Mouse (Mus musculus) hematopoietic stem cell, adult 5-6 weeks (primary cell): Measurements from ENCODE around the gene Kif5a. TPM values are rescaled to one million over a fixed set of nuclear protein-coding genes. Genes with fewer than 3 reads are reported as not detected.
A peak's percentile ranks its signal among the peaks of the same experiment; 100 is the strongest.
"Not testable (repeated sequence)": the region's sequence is repeated elsewhere in the genome, so short reads cannot be mapped to it uniquely, and the experiment has no call there.

Experiments used
- ATAC-seq, 2 experiments: fragments of 125-278 bp in 1 of 2; replicated peaks in 1 of 2; 2 replicates each; pipeline ENCODE4 v1.8.0; 2016 to 2017; ENCODE audit warnings: inconsistent platforms in 2 of 2, mild to moderate bottlenecking in 2 of 2, moderate number of reproducible peaks in 2 of 2, low read depth in 1 of 2, moderate TSS enrichment in 1 of 2; ENCODE audit not compliant: low FRiP score in 2 of 2, poor library complexity in 2 of 2, severe bottlenecking in 2 of 2, insufficient read depth in 1 of 2, low TSS enrichment in 1 of 2
- total RNA-seq: library from RNA; stranded (forward); fragments of 172-1452, 232-1000 nt; gene quantifications from 2 replicates; pipeline ENCODE4 v1.2.3, GENCODE M21; 2017

The Kif5a gene
- 0.94 and 1.5 TPM in 2 replicates for total RNA-seq

DNA sequence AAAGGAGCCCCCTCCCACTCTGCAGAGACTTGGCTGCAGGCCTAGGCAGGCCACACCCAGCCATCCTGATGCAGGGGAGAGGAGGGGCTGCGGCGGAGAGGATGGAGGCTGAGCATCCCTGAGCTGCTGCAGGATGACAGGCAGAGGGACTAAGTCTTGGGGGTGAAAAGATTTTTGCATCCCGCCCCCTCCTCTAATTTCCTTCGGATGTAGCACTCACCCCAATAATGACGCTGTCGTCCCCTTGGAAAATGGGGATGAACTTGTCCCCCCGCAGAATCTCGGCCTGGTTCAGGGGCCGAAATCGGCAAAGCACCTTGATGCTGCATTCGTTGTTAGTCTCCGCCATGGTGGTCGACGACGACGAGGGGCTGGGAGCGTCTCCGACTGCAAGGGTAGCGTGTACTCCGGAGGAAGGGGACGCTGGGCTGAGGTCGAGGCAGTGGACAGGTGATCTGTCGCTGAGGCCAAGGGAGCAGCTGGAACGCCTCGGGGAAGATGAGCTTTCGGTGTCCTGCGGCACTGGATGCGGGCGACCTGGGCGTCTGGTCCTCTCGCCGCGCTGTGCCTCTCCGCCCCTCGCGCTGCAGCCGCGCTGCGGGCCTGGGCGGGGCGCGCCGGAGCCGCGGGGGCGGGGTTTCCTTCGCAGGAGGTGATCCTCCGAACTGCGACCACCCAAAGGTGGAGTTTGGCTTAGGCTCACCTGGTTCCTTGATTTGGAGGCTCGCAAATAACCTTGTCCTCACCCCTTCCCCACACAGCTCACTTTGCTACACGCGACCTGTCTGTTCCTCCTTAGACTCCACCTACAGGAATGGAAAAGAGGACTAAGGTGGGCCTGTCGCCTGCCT lies at the start of gene Kif5a:
Gene Kif5a (minus strand): TSS at position 801 of the 851 bp plus-strand sequence.
- no peak for ATAC-seq

DNA sequence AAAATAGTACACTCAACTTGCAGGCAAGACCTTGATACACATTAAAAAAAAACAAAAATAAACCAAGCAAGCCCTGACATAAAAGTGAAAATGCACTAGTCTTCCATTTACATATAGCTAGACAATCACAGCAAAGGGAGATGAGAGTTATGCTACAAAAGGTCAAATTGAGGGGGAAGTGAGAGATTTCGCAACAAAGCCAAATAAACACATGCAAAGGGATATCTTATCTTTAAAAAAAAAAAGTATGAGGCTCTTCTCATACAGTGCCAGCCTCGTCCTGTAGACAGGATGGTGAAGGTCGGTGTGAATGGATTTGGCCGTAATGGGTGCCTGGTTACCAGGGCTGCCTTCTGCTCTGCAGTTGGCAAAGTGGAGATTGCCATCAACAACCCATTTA lies 49.7 kb upstream of the Kif5a start:
- ATAC-seq = no peak

DNA sequence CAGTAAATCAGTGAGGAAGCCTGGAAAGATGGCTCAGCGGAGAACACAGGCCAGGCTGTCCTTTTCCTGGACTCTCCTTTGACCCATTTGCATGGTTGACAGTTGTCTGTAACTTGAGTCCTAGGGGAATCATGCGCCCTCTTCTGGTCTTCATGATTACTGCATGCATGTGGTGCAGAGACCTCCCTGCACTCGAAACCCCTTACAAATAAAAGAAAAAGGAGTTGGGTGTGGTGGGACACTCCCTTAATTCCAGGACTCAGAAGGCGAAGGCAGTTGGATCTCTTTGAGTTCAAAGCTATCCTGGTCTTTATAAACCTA lies 49.2 kb upstream of the Kif5a start:
- ATAC-seq = peak; percentile 56 to 80; a peak in 3 of 4 replicates

DNA sequence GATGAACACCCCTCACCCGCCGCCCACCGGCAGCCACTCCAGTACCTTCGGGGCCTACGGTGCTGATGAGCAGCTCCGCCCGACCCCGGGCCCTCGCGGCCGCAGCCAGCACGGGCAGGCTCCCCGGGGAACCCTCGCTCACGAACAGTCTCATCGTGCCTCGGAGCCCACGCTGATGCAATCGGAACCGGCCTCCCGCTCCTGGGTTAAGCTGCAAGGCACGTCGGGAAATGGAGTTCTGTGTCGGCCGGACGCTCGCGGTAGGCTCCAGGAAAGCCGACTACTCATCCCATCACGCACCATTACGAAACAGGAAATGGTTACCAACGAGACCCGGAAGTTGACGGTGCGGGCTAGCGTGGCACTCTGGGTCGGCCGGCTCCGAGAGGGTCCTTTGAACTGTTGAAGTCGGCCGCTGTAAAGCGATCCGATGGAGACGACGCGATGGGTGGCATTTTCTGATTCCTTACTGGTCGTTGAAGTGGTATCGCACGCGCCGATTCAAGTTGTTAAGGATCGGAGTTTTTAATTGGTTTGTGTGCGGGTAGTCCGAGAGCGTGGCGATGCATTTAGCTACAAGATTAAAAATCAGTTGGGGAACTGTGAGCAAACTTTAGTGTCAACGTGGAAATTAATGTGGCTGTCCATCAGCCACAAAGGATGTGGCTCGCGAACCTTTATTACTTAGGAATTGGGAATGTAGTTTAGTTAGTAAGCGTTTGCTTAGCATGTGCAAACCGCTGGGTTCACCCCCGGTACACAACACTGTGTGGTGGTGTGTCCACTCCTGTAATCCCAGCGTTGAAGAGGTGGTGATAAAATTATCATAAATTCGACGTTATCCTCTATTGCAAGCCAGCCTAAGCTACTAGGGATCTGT lies 48.6 kb upstream of the Kif5a start, which contains the start of gene Mars:
Gene Mars (minus strand): TSS at position 311 of the 880 bp plus-strand sequence.
- peak; percentile 89 to 90 for ATAC-seq

DNA sequence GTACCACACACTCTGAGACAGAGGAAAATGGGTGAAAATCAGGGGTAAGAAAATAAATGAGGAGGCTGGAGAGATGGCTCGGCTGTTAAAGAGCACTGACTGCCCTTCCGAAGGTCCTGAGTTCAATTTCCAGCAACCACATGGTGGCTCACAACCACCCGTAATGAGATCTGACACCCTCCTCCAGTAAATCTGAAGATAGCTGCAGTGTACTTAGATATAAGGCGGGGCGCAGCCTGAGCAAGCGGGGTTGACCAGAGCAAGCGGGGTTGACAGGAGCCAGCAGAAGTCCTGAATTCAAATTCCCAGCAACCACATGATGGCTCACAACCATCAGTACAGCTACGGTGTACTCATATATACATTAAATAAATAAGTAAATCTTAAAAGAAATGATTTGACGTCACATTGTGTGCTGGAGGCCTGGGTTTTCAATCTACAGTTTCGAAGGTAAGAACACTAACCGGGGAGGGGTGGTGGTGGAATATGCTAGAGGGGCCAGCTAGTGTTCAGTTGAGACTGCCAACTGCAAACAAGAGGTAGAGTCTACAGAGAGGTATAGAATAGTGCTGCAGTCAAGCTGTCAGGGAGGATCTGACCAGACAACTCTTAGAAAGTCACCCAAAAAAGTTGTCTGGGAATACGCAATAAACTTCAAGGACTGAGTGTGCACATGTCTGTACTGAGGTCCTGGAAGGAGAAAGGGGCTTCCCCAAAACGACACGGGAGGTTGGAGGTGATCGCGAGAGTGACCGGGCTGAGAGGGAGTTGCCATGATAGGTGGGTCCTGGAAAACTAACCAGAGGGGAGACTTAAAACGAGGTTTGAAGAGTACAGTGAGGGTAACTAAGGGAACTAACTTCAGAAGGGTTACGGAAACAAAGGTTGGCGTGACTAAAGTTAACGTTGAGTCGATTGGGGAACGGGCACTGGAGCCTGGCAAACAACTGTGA lies 47.7 kb upstream of the Kif5a start:
- ATAC-seq = peak; percentile 10 to 61

DNA sequence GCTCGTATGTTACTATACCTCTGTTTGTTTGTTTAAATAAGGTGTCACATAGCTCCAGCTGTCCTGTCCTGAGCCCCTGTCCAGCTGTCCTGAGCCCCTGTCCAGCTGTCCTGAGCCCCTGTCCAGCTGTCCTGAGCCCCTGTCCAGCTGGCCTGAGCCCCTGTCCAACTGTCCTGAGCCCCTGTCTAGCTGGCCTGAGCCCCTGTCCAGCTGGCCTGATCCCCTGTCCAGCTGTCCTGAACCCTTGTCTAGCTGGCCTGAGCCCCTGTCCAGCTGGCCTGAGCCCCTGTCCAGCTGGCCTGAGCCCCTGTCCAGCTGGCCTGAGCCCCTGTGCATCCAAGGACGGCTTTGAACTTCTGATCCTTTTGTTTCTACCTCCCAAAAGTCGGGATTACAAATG lies 46.0 kb upstream of the Kif5a start:
- ATAC-seq = not testable (repeated sequence)

DNA sequence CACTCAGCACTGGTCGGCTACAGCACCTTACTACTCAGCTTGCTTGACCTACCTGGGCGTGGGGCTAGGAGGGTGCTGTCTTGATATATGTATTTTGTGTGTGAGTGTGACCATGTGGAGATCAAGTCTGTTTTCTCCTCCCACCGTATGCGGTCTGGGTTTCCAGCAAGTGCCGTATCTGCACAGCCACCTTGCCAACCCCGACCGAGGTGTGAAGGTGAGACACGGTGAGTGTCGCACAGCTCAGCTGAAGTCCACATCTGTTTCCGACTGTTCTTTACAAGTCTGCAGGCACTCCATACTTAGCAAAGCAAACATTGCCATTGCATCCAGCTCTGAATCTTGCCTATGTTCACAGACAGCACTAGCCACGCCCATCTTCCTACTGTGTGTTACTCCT lies 40.0 kb upstream of the Kif5a start:
- ATAC-seq = no peak

DNA sequence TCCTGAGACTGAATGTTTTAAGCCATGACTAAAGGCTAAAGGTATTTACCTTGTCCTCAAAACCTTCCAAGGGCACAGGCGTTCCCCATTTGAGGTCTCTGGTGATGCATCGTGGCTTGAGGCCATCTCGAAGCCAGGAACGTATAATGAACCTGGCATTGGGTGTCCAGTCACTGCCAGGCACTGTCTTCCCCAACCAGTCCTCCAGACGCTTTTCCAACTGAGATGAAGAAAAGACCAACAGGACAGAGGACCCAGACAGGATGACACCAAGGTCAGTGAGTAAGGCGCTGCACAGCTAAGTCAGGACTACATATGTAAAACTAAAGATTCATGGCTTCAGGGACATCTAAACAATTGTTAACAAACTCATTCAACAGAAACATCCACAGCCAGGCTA lies 37.2 kb upstream of the Kif5a start:
- no peak for ATAC-seq

DNA sequence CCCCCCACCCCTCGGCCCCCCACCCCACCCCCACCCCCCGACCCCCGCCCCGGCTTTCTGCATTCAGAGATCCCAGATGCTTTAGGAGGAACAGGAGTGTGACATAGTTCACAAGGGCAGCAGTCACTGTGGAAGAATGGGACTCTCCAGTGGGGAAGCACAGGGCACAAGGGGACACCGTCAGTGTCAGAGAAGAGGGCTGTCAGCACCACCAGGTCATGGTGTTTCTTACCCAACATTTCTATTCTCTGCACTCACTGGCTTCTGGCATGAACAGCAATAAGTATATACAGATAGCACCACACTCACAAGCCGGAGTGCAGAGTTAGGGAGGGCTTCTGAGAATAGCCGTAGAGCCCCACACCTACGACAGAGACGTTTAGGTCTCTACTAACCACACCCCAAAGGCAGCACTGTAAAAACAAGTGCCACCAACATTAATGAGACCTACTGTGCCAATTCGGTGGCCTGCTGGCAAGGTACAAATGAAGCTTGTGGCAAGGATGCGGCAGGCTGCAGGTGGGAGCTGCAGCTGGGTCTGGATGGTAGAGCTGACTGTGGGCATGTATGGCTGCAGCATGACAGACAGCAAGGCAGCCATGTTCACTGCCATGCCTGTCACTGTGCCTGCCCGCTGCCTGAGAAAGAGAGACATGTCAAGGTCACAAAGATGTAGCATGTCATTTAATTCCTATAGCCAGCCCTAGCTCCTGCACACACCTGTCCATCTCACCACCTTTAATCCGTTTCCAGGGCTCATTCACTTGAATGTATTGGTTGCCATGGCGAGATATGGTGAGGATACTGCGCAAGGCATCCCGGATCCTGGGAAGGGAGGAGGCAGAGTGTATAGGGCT lies 34.1 kb upstream of the Kif5a start:
- ATAC-seq = no peak

DNA sequence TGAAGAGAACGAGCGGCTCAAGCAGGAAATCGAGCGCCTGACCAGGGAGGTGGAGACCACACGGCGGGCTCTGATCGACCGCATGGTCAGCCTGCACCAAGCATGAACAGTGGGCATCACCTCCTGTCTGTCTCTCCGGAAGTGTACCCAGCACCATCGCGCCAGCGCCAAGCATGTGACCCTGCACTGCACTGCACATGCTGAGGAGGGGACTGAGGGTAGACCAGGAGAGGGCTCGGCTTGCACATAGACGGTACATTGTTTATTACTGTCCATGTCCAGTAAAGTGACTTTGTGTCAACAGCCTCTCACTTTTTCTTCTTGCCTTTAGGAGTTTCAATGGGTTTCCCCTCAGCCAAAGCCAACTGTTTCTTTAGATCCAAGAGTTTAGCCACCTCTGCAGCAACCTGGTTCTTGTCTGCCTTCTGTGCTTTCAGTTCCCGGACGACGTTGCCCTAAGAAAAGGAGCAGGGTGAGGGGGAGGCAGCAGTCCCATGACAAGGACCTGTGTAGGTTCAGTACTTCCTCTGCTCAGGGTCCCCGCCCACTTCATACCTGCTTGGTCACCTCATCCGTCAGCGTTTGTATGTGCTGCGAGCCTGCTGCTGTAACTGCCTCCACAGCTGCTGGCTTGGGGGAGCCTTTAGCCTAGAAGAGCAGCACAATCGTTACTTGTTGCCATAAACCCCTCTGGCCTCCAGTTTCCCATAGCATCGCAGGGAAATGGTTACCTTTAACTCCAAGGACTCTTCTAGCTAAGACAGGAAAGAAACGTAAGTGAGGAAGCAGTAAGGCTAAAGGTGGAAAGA lies 33.0 kb upstream of the Kif5a start:
- ATAC-seq = no peak

DNA sequence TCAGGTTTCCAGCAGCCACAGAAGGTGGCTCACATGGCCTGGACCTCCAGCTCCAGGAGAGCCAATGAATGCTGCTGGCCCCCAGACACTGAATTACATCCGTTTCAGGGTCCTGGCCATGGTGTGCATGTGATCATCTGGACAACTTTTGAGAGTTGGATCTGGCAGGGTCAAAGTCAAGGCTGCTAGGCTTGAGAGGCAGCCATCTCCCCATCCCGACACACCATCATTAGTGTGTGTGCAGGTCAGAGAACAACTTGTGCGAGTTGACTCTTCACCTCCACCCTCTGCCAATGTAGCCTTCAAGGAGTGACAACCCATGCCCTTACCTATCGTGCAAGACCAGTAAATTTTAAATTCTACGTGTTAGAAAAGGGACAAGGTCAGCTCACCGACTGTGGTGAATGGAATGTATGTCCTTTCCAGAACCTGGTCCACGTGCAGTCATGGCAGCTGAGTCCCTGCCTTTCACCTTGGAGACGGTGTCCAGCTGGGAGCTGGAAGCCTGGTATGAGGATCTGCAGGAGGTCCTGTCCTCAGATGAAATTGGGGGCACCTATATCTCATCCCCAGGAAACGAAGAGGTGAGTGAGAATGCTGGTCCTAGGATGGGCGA lies 31.9 kb upstream of the Kif5a start:
- no peak for ATAC-seq

DNA sequence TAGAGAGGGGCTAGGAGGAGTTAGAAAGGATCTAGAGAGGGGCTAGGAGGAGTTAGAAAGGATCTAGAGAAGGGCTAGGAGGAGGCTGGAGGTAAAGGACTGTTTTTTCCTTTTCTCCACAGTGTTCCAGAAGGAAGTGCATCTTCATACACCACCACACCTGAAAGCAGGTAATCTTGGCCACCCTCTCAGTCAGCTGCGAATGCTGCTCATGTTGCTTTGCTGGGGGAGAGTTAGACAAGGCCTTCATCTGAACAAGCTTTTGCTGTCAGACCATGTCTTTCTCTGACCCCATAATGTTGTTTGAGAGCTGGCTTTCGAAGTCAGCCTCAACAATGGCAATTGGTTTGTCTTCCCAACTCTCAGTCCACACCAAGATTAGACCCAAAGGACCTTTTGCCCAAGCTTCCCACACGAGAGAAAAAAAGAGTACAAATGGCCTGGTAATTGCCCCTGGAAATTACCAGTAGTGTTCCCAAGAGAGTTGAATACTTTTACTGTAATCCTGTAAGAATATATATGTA lies 30.5 kb upstream of the Kif5a start:
- no peak for ATAC-seq

DNA sequence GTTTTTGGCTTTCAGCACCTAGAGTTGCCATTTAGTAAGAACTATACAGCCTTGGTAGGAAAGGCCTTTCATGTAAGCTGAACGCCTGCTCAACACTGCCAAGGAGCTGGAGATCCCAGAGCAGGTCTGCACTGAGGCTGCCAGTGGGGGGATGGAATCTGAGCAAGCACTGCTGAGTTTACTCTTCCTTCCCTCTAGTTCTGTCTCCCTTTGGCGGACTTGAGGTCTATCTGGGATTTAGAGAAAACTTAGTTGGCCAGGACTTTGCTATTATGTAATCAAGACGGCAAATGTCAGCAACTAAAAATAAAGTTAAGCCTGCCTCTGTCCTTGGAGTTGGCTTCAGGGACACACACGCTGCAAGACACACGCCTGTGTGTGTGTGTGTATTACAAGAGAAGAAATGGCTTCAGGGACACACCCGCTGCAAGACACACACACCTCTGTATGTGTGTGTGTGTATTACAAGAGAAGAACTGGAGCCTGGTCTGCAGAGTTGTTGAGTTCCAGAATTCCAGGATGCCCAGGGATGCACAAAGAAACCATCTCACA lies 29.9 kb upstream of the Kif5a start:
- ATAC-seq = no peak

DNA sequence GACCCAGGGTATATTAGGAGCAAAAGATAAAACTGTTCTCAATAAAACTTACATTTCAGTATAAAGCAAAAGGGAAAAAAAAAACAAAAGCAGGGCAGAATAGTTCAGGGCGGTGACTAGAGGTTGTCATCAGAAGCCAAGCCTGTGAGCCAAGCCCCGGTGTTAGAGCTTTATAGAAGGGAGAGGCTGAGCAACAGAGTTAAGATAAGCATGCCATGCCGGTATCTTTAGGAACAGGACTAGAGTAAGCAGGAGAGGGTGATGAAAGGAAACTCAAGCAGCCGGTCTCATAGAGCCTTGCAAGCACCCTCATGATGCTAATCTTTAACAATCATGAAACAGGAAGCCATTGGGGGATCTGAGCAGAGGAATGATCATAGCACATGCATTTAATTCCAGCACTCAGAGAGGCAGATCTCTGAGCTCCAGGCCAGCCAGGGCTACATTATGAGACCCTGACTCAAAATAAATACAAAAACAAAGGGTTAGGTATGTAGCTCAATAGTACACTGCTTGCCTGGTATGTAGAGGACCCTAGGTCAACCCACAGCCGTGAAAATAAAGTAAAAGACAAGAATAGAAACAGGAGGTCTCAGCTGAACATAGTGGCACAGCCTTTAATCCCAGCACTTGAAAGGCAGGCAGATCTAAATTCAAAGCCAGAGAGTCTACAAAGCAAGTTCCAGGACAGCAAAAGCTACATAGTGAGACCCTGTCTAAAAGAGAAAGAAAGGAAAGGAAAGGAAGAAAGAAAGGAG lies 28.9 kb upstream of the Kif5a start:
- no peak for ATAC-seq
